Comparison of ENCODE assay signal across 22 mouse cellular contexts in genomic region chr16:55578686-55579085, GRCm38 (mm10).
"Had no signal": no experiment of that assay in that cellular context is flagged by ENCODE, and none has a peak within 500 bp of the region (broad histone marks: within the 10 kb centered on the region; RNA-seq: fewer than 3 reads in every experiment).

No protein-coding gene starts in this region.

- DNase-seq: forebrain, postnatal 0 days; gastrocnemius, postnatal 14 days; gastrocnemius, postnatal 36 days; heart, adult 11 months; heart, adult 2 months; heart, postnatal 14 days; heart, postnatal 36 days; kidney, postnatal 14 days; layer of hippocampus, adult 9-11 months; layer of hippocampus, postnatal 36 days; left cerebral cortex, postnatal 4 days had no signal

- H3K36me3 ChIP-seq: forebrain, embryonic 15.5 days; heart, embryonic 13.5 days; heart, embryonic 15.5 days; hindbrain, embryonic 13.5 days; hindbrain, embryonic 15.5 days; limb, embryonic 13.5 days; limb, embryonic 15.5 days; liver, embryonic 12.5 days had no signal

- H3K4me1 ChIP-seq: forebrain, embryonic 15.5 days; heart, embryonic 15.5 days; hindbrain, embryonic 13.5 days; hindbrain, embryonic 15.5 days; limb, embryonic 13.5 days; limb, embryonic 15.5 days; liver, embryonic 12.5 days had no signal

- H3K27ac ChIP-seq: forebrain, embryonic 15.5 days; heart, adult 2 months; heart, embryonic 13.5 days; heart, embryonic 15.5 days; hindbrain, embryonic 13.5 days; hindbrain, embryonic 15.5 days; hindbrain, postnatal 0 days; limb, embryonic 13.5 days; limb, embryonic 15.5 days; liver, embryonic 12.5 days; liver, embryonic 14.5 days had no signal

- H3K4me3 ChIP-seq: forebrain, embryonic 15.5 days; heart, adult 2 months; heart, embryonic 13.5 days; heart, embryonic 15.5 days; hindbrain, embryonic 13.5 days; hindbrain, embryonic 15.5 days; limb, embryonic 13.5 days; limb, embryonic 15.5 days; liver, embryonic 12.5 days had no signal

- H3K9ac ChIP-seq: forebrain, embryonic 15.5 days; forebrain, postnatal 0 days; heart, embryonic 13.5 days; heart, embryonic 15.5 days; hindbrain, embryonic 13.5 days; hindbrain, embryonic 15.5 days; limb, embryonic 13.5 days; limb, embryonic 15.5 days; liver, embryonic 12.5 days; liver, embryonic 14.5 days had no signal

- H3K27me3 ChIP-seq: forebrain, embryonic 15.5 days; heart, embryonic 13.5 days; heart, embryonic 15.5 days; hindbrain, embryonic 13.5 days; hindbrain, embryonic 15.5 days; limb, embryonic 13.5 days; limb, embryonic 15.5 days; liver, embryonic 12.5 days had no signal

- ATAC-seq: forebrain, embryonic 15.5 days; forebrain, postnatal 0 days; hindbrain, postnatal 0 days; liver, embryonic 12.5 days had no signal

- H3K9me3 ChIP-seq: forebrain, embryonic 15.5 days; heart, embryonic 13.5 days; heart, embryonic 15.5 days; hindbrain, embryonic 13.5 days; hindbrain, embryonic 15.5 days; limb, embryonic 13.5 days; limb, embryonic 15.5 days; liver, embryonic 12.5 days had no signal

- H3K4me2 ChIP-seq: forebrain, embryonic 15.5 days; heart, embryonic 11.5 days; heart, embryonic 13.5 days; heart, embryonic 15.5 days; hindbrain, embryonic 13.5 days; hindbrain, embryonic 15.5 days; limb, embryonic 13.5 days; limb, embryonic 15.5 days; liver, embryonic 12.5 days had no signal
